In genomic region chr11:32621831-32622478, GRCm38 (mm10) we compare ENCODE assay signal across 17 mouse cellular contexts. TPM values are rescaled to one million over a fixed set of nuclear protein-coding genes. Genes with fewer than 3 reads are reported as not detected.
A peak's percentile ranks its signal among the peaks of the same experiment; 100 is the strongest.
DNase-seq lines count a peak whose midpoint lies in the region; ATAC-seq lines count a peak whose summit lies in the region.
"Had no signal": no experiment of that assay in that cellular context is flagged by ENCODE, and none has a peak within 500 bp of the region (broad histone marks: within the 10 kb centered on the region; RNA-seq: fewer than 3 reads in every experiment).

No protein-coding gene starts in this region.

- H3K36me3 ChIP-seq in kidney, embryonic 16.5 days (ENCODE audit: insufficient read depth, low read length), result no peaks in the 10 kb centered on the region
- H3K36me3 ChIP-seq: heart, embryonic 10.5 days; midbrain, embryonic 12.5 days; stomach, embryonic 15.5 days had no signal

- H3K4me2 ChIP-seq in kidney, embryonic 16.5 days (replicated peaks; ENCODE audit: low read depth, low read length), result no peak overlapping the region
- H3K4me2 ChIP-seq: midbrain, embryonic 12.5 days; stomach, embryonic 15.5 days had no signal

- H3K9me3 ChIP-seq in kidney, embryonic 16.5 days (ENCODE audit: low read length), result no peaks in the 10 kb centered on the region
- H3K9me3 ChIP-seq: heart, embryonic 10.5 days; midbrain, embryonic 12.5 days; stomach, embryonic 15.5 days had no signal

- WGBS in kidney, embryonic 16.5 days, result 81% methylated on average over 12 of the region's 12 CpGs

- H3K27me3 ChIP-seq in kidney, embryonic 16.5 days (ENCODE audit: insufficient read depth, low read length), result no peaks in the 10 kb centered on the region
- H3K27me3 ChIP-seq: midbrain, embryonic 12.5 days; stomach, embryonic 15.5 days had no signal

- ATAC-seq in cerebellum, adult (ENCODE audit: insufficient number of reproducible peaks, low FRiP score, low TSS enrichment), result peak; percentile 59; the same call in 1 of the 2 replicates
- ATAC-seq in kidney, embryonic 16.5 days (ENCODE audit: low FRiP score, low TSS enrichment), result no peak
- no peak for ATAC-seq in frontal cortex, adult (ENCODE audit: low TSS enrichment)
- ATAC-seq: intestine, postnatal 0 days had no signal

- no peak overlapping the region for H3K4me3 ChIP-seq in kidney, embryonic 16.5 days (ENCODE audit: low read length)
- H3K4me3 ChIP-seq: heart, embryonic 10.5 days; midbrain, embryonic 12.5 days; stomach, embryonic 15.5 days had no signal

- peaks cover 9% of the 10 kb centered on the region for H3K4me1 ChIP-seq in kidney, embryonic 16.5 days (ENCODE audit: insufficient read depth, low read length)

- DNase-seq in cerebellum, postnatal 4 days (ENCODE audit: low spot score in 2 of 2), result no peak
- peak; percentile 22 to 35 for DNase-seq in kidney, postnatal 36 days
- DNase-seq in urinary bladder, postnatal 14 days (ENCODE audit: low spot score), result peak; percentile 23
- DNase-seq in urinary bladder, postnatal 10 days (ENCODE audit: low spot score), result no peak
- no peak for DNase-seq in adrenal gland, postnatal 36 days
- DNase-seq: adrenal gland, postnatal 14 days; heart, postnatal 14 days; kidney, postnatal 10 days; spleen, adult 18-20 months; thymus, postnatal 25 days had no signal

- H3K27ac ChIP-seq in kidney, embryonic 16.5 days (ENCODE audit: low read length), result no peak overlapping the region
- H3K27ac ChIP-seq: midbrain, embryonic 12.5 days; stomach, embryonic 15.5 days had no signal

- H3K9ac ChIP-seq in kidney, embryonic 16.5 days (replicated peaks; ENCODE audit: low read length), result no peak overlapping the region
- H3K9ac ChIP-seq: midbrain, embryonic 12.5 days; stomach, embryonic 15.5 days had no signal

RNA-seq across cellular contexts. Expression of gene Fbxw11, which starts 20.6 kb away (rescaled TPM):
- polyA plus RNA-seq in kidney, embryonic 16.5 days (2015; fragmentation: Nextera tagmentation; extraction: Ambion mirVana), result 91.3 and 95.2 TPM in 2 replicates
- total RNA-seq in adrenal gland, postnatal 36 days (2021), result 100 to 1,000 TPM; 107 to 111 TPM

Comparison
In these comparisons a context has a peak if more than half of its experiments do, and no peak if none do; other contexts are left out.
1. DNase-seq: peak in kidney, postnatal 36 days (2 of 2) and urinary bladder, postnatal 14 days (single experiment); none in cerebellum, postnatal 4 days (0 of 2), urinary bladder, postnatal 10 days (single experiment) and adrenal gland, postnatal 36 days (0 of 2).